Mouse (Mus musculus) lung, embryonic 15.5 days (tissue): ENCODE results near the gene Tmem35b. TPM values are rescaled to one million over a fixed set of nuclear protein-coding genes. Genes with fewer than 3 reads are reported as not detected.
"Not testable (repeated sequence)": the region's sequence is repeated elsewhere in the genome, so short reads cannot be mapped to it uniquely, and the experiment has no call there.

Experiments
- ATAC-seq: fragments of 200-750 bp; cut with Nextera tagmentation; 2 replicates; pipeline ENCODE4 v1.8.0; 2017; ENCODE audit warnings: moderate number of reproducible peaks, borderline replicate concordance; ENCODE audit not compliant: low FRiP score, low TSS enrichment; ENCODE audit errors: extremely low read depth
- H3K27ac ChIP-seq: fragments of 300-500 bp; sonication (generic); 2 replicates; pipeline ENCODE4 v1.5.1; 2015; ENCODE audit warnings: moderate library complexity, mild to moderate bottlenecking, inconsistent platforms
- H3K27me3 ChIP-seq: fragments of 300-500 bp; sonication (generic); 2 replicates; pipeline ENCODE4 v1.6.1; 2015; ENCODE audit warnings: inconsistent platforms
- H3K36me3 ChIP-seq: fragments of 300-500 bp; sonication (generic); 2 replicates; pipeline ENCODE4 v1.6.1; 2015; ENCODE audit warnings: inconsistent platforms
- H3K4me1 ChIP-seq: fragments of 300-500 bp; sonication (generic); 2 replicates; pipeline ENCODE4 v1.6.1; 2015; ENCODE audit warnings: inconsistent platforms
- H3K4me2 ChIP-seq: fragments of 300-500 bp; sonication (generic); 2 replicates; pipeline ENCODE4 v1.6.1; 2015; ENCODE audit warnings: inconsistent platforms, mild to moderate bottlenecking, moderate library complexity
- H3K4me3 ChIP-seq: fragments of 300-500 bp; sonication (generic); 2 replicates; pipeline ENCODE4 v1.5.1; 2015; ENCODE audit warnings: mild to moderate bottlenecking, inconsistent platforms
- H3K9ac ChIP-seq: fragments of 300-500 bp; sonication (generic); 2 replicates; pipeline ENCODE4 v1.6.1; 2015; ENCODE audit warnings: inconsistent platforms
- H3K9me3 ChIP-seq: fragments of 300-500 bp; sonication (generic); 2 replicates; pipeline ENCODE4 v1.6.1; 2016; ENCODE audit warnings: inconsistent platforms
- WGBS: fragments of 180-500 bp; shearing (Covaris S2); methylation state at CpG from one replicate; pipeline ENCODE4 v1.1.7; 2015; 5-methylcytosine and 5-hydroxymethylcytosine counted together
- polyA plus RNA-seq: library from polyadenylated mRNA; unstranded; fragments of >200 nt; fragmentation: Nextera tagmentation; extraction: Ambion mirVana; gene quantifications from 2 replicates; pipeline ENCODE4 v1.2.1, GENCODE M21; 2015

Gene Tmem35b
- 18.8 and 21.3 TPM in 2 replicates for polyA plus RNA-seq

DNA sequence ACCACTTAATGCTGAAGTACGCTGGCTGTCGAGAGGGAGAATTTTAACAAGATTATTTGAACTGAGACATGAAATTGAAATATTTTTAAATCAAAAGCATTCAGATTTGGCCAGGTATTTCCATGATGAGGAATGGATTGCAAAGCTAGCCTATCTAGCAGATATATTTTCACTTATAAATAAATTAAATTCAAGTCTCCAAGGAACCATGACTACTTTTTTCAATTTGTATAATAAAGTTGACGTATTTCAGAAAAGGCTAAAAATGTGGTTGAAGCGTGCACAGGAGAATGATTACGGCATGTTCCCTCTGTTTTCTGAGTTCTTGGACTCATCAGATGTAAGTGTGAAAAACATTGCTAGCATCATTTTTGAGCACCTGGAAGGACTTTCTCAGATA lies at the start of gene Tmem35b:
TSS of gene Tmem35b (plus strand) at position 301 of the 400 bp plus-strand sequence.
- Histone ChIP-seq H3K9ac (no peak within 1 kb of the TSS), H3K4me3 (no peak within 1 kb of the TSS), H3K27ac (no peak within 1 kb of the TSS), H3K4me2 (no peak within 1 kb of the TSS), H3K4me1 (peaks cover 6% of the 10 kb centered on the region; the same call in 1 of the 2 replicates), H3K9me3 (no peaks in the 10 kb centered on the region), H3K27me3 (no peaks in the 10 kb centered on the region), H3K36me3 (0 out of 2 replicates have a peak, but pooled peaks cover 2% of the 10 kb centered on the region)
- WGBS = 91% methylated on average over 5 of the region's 5 CpGs
- ATAC-seq = no peak

- Histone ChIP-seq H3K4me1 (peaks cover 5% of the 10 kb centered on the region; the same call in 1 of the 2 replicates), H3K36me3 (no peaks in the 10 kb centered on the region), H3K27me3 (no peaks in the 10 kb centered on the region), H3K4me2 (no peak overlapping the region), H3K9me3 (no peaks in the 10 kb centered on the region), H3K27ac (no peak overlapping the region), H3K4me3 (no peak overlapping the region), H3K9ac (no peak overlapping the region)
- 41% methylated on average over 1 of the region's 1 CpGs for WGBS
- no peak for ATAC-seq
Measured at GRCm38 (mm10) chr4:127074915-127075314, 48.6 kb upstream of the Tmem35b start.

- H3K27me3 ChIP-seq = no peaks in the 10 kb centered on the region
- no peaks in the 10 kb centered on the region for H3K9me3 ChIP-seq
- under 1% methylated on average over 46 of the region's 46 CpGs for WGBS
- H3K36me3 ChIP-seq = no peaks in the 10 kb centered on the region
- peak; percentile 97 for ATAC-seq
- H3K9ac ChIP-seq = peak within 1 kb of the TSS; percentile 43
- peak within 1 kb of the TSS; percentile 56 for H3K4me3 ChIP-seq
- peak within 1 kb of the TSS; percentile 87 for H3K27ac ChIP-seq
- H3K4me2 ChIP-seq = peak within 1 kb of the TSS; percentile 69
- H3K4me1 ChIP-seq = peaks cover 5% of the 10 kb centered on the region; the same call in 1 of the 2 replicates
Measured at GRCm38 (mm10) chr4:127076875-127077548, 46.5 kb upstream of the Tmem35b start, which contains the start of gene Zmym6. Gene Zmym6 (plus strand): TSS chr4:127077383.

GRCm38 (mm10) chr4:127080806-127081205 lies 42.7 kb upstream of the Tmem35b start:
- 42% methylated on average over 1 of the region's 1 CpGs for WGBS
- no peak for ATAC-seq
- H3K27me3 ChIP-seq = no peaks in the 10 kb centered on the region
- no peak overlapping the region for H3K4me3 ChIP-seq
- H3K36me3 ChIP-seq = no peaks in the 10 kb centered on the region
- no peak overlapping the region for H3K4me2 ChIP-seq
- H3K9me3 ChIP-seq = no peaks in the 10 kb centered on the region
- H3K27ac ChIP-seq = no peak overlapping the region
- no peak overlapping the region for H3K9ac ChIP-seq
- peaks cover 5% of the 10 kb centered on the region; the same call in 1 of the 2 replicates for H3K4me1 ChIP-seq

DNA sequence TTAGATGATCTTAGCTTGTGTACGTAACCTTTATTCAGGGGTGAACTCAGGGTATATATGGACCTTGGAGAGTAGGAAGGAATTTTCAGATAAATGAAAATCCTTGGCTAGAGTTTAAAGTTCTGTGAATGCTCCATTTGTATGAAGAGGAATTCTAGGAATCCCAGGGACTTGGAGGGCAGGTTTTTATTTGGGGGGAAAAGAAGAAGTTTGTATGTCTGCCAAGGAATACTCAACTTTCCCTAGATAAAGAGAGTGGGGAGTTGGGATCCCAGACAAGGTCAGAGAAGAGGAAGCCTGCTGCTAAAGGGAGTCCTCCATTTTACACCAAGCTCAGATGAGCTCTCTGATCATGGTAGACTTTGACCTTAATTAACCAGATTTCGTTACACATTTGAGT lies 40.4 kb upstream of the Tmem35b start:
- no peak overlapping the region for H3K4me3 ChIP-seq
- WGBS = 73% methylated on average over 2 of the region's 2 CpGs
- H3K27ac ChIP-seq = no peak overlapping the region
- H3K27me3 ChIP-seq = no peaks in the 10 kb centered on the region
- 0 out of 2 replicates have a peak, but pooled peaks cover under 1% of the 10 kb centered on the region for H3K36me3 ChIP-seq
- peaks cover under 1% of the 10 kb centered on the region; the same call in 1 of the 2 replicates for H3K4me1 ChIP-seq
- H3K4me2 ChIP-seq = no peak overlapping the region
- H3K9ac ChIP-seq = no peak overlapping the region
- ATAC-seq = no peak
- no peaks in the 10 kb centered on the region for H3K9me3 ChIP-seq

DNA sequence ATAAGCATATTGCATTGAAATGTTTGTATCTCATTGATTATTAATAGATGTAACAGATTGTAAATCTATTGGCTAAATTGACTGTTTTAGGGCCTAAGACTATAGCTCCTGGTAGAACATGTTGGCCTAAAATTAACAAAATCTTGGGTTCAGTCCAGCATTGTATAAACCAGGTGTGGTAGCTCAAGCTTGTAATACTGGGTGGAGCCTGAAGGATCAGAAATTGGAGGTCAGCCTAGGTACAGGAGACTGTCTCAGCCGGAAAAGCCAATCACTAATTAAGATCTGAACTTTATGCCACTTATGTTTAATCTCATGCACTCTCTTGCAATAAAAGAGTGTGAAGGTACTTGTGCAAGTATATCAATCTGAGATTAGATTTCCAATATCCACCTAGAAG lies 37.7 kb upstream of the Tmem35b start:
- no peaks in the 10 kb centered on the region for H3K27me3 ChIP-seq
- peaks cover 6% of the 10 kb centered on the region; the same call in 1 of the 2 replicates for H3K36me3 ChIP-seq
- no peak overlapping the region for H3K4me2 ChIP-seq
- ATAC-seq = no peak
- 79% methylated on average over 1 of the region's 1 CpGs for WGBS
- no peaks in the 10 kb centered on the region for H3K9me3 ChIP-seq
- H3K4me1 ChIP-seq = no peaks in the 10 kb centered on the region
- no peak overlapping the region for H3K4me3 ChIP-seq
- no peak overlapping the region for H3K9ac ChIP-seq
- no peak overlapping the region for H3K27ac ChIP-seq

GRCm38 (mm10) chr4:127091188-127091587 lies 32.3 kb upstream of the Tmem35b start:
- no peak overlapping the region for H3K4me3 ChIP-seq
- no peak for ATAC-seq
- H3K36me3 ChIP-seq = peaks cover 9% of the 10 kb centered on the region; the same call in 1 of the 2 replicates
- no peak overlapping the region for H3K27ac ChIP-seq
- no peak overlapping the region for H3K4me2 ChIP-seq
- WGBS = 96% methylated on average over 1 of the region's 1 CpGs
- no peak overlapping the region for H3K9ac ChIP-seq
- H3K4me1 ChIP-seq = no peaks in the 10 kb centered on the region
- H3K27me3 ChIP-seq = no peaks in the 10 kb centered on the region
- no peaks in the 10 kb centered on the region for H3K9me3 ChIP-seq

DNA sequence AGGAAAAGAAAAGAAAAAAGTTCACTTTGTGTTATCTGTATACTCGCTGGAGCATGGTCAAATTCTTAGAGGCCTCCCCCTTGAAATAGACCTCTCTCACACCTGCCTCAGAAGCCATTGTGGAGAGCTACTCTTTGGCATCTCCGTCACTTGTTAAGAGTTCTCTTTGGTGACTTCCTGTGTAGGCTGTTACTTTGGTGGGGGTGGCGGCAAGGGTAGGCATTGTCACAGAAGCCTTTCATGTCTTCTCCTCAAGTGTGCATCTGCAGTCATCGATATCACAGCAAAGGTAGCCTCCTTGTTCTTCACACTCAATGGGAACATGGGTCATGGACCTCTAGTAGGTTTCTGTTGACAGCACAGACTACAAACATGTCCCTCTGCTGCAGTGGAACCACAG lies 28.4 kb upstream of the Tmem35b start:
- no peak overlapping the region for H3K27ac ChIP-seq
- ATAC-seq = no peak
- H3K9ac ChIP-seq = no peak overlapping the region
- WGBS = 89% methylated on average over 4 of the region's 4 CpGs
- 0 out of 2 replicates have a peak, but pooled peaks cover 3% of the 10 kb centered on the region for H3K36me3 ChIP-seq
- H3K27me3 ChIP-seq = no peaks in the 10 kb centered on the region
- H3K9me3 ChIP-seq = no peaks in the 10 kb centered on the region
- H3K4me3 ChIP-seq = no peak overlapping the region
- H3K4me2 ChIP-seq = no peak overlapping the region
- no peaks in the 10 kb centered on the region for H3K4me1 ChIP-seq

DNA sequence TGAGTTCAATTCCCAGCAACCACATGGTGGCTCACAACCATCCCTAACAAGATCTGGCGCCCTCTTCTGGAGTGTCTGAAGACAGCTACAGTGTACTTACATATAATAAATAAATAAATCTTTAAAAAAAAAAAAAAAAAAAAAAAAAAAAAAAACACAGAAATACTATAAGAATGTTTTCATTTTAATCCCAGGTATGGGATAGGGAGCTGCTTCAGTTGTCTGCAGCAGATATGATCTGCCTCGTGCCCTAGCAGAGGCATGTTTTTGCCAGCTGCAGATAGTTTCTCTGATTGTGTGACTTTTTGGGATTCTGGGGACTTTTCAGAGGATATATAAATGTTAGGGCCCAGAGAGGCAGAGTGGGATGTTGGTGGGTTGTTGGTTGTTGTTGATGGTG lies 23.9 kb upstream of the Tmem35b start:
- H3K9me3 ChIP-seq, H3K4me1 ChIP-seq, H3K27ac ChIP-seq, H3K4me2 ChIP-seq, H3K4me3 ChIP-seq, H3K27me3 ChIP-seq, H3K36me3 ChIP-seq, ATAC-seq, H3K9ac ChIP-seq: not testable (repeated sequence)
- 88% methylated on average over 1 of the region's 2 CpGs for WGBS

- H3K4me1 ChIP-seq = no peaks in the 10 kb centered on the region
- no peak overlapping the region for H3K4me3 ChIP-seq
- no peak overlapping the region for H3K4me2 ChIP-seq
- no peak overlapping the region for H3K9ac ChIP-seq
- 93% methylated on average over 4 of the region's 4 CpGs for WGBS
- H3K27ac ChIP-seq = no peak overlapping the region
- peaks cover 7% of the 10 kb centered on the region; the same call in 1 of the 2 replicates for H3K36me3 ChIP-seq
- H3K9me3 ChIP-seq = no peaks in the 10 kb centered on the region
- ATAC-seq = no peak
- H3K27me3 ChIP-seq = no peaks in the 10 kb centered on the region
Measured at GRCm38 (mm10) chr4:127107566-127107965, 15.9 kb upstream of the Tmem35b start.

DNA sequence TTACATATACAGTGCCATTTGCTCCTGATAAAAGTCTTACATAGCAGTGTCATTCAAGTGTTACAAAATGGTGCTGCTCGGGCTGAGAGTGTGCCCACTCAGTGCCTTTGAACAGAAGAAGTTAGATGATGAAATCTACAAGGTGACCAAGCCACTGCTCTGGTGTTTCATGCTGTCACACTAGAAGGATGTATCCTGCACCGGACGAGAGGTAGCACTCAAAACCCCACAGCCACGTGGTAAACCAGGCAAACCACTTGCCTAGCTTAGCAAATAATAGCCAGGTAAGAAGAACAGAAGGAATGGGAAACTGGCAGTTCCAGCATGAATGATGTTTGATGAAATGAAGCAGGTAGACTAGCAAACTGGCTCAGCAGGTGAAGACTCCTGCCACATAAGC lies 12.9 kb upstream of the Tmem35b start:
- no peak for ATAC-seq

GRCm38 (mm10) chr4:127124331-127124730 lies 840 bp downstream of the Tmem35b start:
- H3K27me3 ChIP-seq = no peaks in the 10 kb centered on the region
- WGBS = 84% methylated on average over 1 of the region's 1 CpGs
- no peak overlapping the region for H3K27ac ChIP-seq
- no peak overlapping the region for H3K4me2 ChIP-seq
- no peak overlapping the region for H3K4me3 ChIP-seq
- peaks cover 6% of the 10 kb centered on the region; the same call in 1 of the 2 replicates for H3K4me1 ChIP-seq
- H3K36me3 ChIP-seq = 0 out of 2 replicates have a peak, but pooled peaks cover 2% of the 10 kb centered on the region
- H3K9ac ChIP-seq = no peak overlapping the region
- no peak for ATAC-seq
- no peaks in the 10 kb centered on the region for H3K9me3 ChIP-seq

More for the DNA sequence above, 12.9 kb upstream of the Tmem35b start:
- no peak overlapping the region for H3K4me3 ChIP-seq
- H3K9ac ChIP-seq = no peak overlapping the region
- H3K36me3 ChIP-seq = peaks cover 4% of the 10 kb centered on the region; the same call in 1 of the 2 replicates
- no peaks in the 10 kb centered on the region for H3K27me3 ChIP-seq
- H3K27ac ChIP-seq = no peak overlapping the region
- WGBS = 51% methylated on average over 4 of the region's 4 CpGs
- no peak overlapping the region for H3K4me2 ChIP-seq
- no peaks in the 10 kb centered on the region for H3K4me1 ChIP-seq
- no peaks in the 10 kb centered on the region for H3K9me3 ChIP-seq
